Mouse (Mus musculus) urinary bladder, postnatal 25 days (tissue): Measurements from ENCODE around the gene Itga7.
"Not testable (repeated sequence)": the region's sequence is repeated elsewhere in the genome, so short reads cannot be mapped to it uniquely, and the experiment has no call there.

Experiments used
- DNase-seq: peaks from one replicate; pipeline ENCODE4 v3.0.0; 2022; ENCODE audit warnings: low spot score

Gene Itga7

DNA sequence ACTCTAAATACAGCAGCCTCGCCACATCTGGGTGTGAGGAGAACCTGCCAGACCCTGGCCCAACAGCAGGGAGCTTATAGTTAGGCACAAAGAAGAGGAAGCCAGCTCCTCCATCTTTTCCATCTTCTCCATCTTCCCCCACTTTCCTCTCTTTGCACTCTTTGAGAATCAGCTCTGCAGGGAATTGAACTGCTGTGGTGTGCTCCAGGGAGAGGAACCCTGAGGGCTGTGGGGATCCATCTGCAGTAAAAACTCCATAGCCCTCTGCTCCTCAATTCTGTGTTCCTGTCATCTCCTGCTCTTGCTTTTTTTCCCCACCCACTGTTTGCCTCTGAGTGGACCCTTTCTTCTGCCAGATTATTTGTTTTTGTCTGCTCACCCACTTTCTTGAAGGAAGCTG lies 55.5 kb downstream of the Itga7 start, which contains the start of gene Olfr9:
TSS of gene Olfr9 (plus strand) at position 301 of the 400 bp plus-strand sequence.
- DNase-seq: not testable (repeated sequence)

DNA sequence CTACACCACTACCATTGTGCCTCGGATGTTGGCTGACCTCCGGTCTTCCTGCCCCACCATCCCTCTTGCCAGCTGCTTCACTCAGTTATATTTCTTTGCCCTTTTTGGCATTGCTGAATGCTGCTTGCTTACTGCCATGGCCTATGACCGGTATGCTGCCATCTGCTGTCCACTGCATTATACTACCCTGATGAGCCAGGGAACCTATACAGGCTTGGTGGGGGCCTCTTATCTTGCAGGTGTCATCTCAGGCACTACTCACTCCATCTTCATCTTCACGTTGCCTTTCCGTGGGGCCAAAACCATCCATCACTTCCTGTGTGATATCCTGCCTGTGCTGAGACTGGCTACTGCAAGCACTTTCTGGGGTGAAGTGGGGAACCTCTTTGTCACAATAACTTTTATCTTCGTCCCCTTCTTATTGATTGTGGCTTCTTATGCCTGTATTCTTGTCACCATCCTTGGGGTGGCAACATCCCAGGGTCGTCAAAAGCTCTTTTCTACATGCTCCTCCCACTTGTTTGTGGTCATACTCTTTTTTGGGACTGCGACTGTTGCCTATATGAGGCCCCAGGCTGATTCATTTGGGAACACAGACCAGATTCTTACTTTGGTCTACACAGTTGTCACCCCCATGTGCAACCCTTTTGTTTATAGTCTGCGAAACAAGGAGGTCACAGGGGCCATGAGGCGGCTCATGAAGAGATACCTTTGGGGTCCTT lies 56.7 kb downstream of the Itga7 start:
- not testable (repeated sequence) for DNase-seq

DNA sequence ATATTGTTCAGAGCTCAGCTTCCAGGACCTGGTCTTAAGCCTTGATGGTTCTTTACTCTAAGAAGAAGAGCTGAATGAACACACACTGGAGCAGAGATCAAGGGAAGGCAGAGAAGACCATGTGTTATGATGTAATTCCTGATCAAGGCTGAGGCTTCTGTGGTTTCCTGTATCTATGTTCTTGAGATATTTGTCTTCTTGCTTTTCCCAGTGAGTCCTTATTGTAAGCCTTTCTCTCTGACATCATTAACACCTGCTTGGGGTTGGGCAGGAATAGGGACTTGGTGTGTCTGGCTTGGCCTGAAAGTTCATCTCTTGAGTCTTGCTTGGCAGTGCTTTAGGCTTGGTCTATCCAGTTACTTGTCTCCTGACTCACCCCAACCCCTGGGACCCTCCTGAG lies 57.4 kb downstream of the Itga7 start:
- DNase-seq: no peak

DNA sequence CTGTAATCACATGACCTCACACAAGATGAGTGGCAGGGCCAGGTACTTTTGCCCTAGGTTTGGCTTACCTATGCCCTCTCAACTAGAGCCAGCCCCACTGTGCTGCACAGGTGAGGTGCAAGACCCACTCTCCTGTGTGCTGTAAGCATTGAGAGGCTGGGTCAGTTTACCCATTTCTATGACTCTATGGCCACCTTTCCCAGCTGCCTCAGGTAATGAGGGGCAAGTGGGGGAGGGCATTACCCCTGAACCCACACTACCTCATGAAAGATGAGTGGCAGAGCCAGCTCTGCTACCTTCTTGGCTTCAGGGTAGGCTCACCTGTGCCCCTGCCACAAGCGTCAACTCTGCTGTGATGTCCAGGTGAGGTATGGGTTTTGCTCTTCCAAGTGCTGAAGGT lies 62.2 kb downstream of the Itga7 start:
- DNase-seq: no peak

DNA sequence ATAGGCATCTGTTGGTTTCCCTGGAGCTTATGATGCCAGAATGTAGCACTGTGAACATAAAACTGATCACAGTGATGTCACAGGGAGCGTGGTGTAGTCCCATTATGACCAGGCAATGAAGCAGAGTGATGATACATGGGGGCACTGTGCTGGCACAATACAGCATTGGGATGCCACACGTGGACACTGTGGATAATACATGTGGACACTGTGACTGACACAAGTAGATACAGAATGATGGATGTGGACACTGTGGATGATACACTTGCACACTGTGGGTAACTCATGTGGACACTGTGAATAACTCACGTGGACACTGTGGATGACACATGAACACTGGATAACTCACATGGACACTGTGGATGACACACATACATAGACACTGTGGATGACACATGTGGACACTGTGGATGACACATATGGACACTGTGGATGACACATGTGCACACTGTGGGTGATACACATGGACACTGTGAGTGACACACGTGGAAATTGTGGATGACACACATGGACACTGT lies 63.0 kb downstream of the Itga7 start:
- DNase-seq: no peak

DNA sequence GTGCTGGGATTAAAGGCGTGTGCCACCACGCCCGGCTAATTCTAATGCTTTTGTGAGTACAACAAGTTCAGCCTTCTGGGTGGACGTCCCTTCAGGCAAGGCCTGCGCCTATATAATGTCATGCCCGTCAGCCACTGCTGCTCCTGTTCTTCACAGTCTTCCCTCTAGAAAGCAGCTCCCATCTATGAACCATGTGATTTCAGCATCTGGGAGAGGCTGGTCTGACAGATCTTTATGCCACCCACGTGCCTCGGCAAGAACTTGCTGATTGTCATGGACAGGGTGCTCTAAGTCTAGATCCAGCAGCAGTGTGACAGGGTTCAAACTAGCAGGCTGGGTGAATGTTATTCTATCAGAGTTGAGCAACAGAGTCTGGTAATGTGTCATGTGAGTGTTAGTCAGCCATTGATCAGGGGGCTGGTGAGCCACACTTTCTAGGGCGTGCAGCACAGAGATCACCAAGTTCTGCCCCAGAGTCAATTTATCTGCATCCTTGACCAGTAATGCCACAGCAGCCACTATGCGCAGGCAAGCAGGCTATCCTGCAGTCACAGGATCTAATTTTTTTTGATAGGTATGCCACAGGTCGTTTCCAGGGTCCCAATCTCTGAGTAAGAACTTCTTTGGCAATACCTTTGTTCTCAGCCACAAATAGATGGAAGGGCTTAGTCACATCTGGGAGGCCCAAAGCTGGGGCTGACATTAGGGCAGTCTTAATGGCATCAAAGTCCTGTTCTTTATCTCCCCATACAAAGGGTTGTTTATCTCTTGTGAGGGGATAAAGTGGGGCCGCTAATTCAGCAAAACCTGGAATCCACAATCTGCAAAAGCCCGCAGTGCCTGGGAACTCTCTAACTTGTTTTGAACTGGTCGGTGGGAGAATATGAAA lies 70.7 kb downstream of the Itga7 start:
- DNase-seq: no peak
